Mouse (Mus musculus) cerebellum, adult (tissue): Measurements from ENCODE around the gene Mrgprb3.

ENCODE experiments used
- ATAC-seq: cut with Nextera tagmentation; 2 replicates; pipeline ENCODE4 v1.9.2; 2017; ENCODE audit warnings: mild to moderate bottlenecking, moderate library complexity, mixed read lengths; ENCODE audit not compliant: insufficient number of reproducible peaks, low FRiP score, low TSS enrichment

Gene Mrgprb3

GRCm38 (mm10) chr7:48643711-48644110 is at the start of gene Mrgprb3:
Gene Mrgprb3, minus strand, starts transcription at chr7:48643811.
- ATAC-seq = no peak
